Mouse (Mus musculus) thymus, postnatal 25 days (tissue): ENCODE data around the gene Tnrc6c.
"Not testable (repeated sequence)": the region's sequence is repeated elsewhere in the genome, so short reads cannot be mapped to it uniquely, and the experiment has no call there.

Source experiments
- DNase-seq: peaks from one replicate; pipeline ENCODE4 v3.0.0; 2022

Tnrc6c gene

DNA sequence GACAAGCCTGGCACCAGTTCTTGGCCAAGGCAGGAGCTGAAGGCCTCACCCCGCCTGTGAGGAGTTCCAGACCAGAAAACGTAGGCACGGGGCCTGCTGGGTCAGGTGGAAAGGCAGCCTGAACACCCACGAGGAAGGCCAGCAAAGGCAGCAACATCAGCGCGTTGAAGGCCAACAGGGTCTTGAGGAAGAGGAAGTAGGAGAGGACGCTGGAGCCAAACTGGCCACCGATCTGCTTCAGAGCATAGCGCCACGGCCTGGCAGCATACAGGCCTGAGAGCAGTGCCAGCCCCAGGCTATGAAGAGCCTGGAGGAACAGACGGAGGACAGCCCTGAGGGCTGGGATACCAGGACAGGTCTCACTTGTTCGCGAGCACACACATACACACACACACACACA lies 121.5 kb downstream of the Tnrc6c start:
- DNase-seq = no peak

DNA sequence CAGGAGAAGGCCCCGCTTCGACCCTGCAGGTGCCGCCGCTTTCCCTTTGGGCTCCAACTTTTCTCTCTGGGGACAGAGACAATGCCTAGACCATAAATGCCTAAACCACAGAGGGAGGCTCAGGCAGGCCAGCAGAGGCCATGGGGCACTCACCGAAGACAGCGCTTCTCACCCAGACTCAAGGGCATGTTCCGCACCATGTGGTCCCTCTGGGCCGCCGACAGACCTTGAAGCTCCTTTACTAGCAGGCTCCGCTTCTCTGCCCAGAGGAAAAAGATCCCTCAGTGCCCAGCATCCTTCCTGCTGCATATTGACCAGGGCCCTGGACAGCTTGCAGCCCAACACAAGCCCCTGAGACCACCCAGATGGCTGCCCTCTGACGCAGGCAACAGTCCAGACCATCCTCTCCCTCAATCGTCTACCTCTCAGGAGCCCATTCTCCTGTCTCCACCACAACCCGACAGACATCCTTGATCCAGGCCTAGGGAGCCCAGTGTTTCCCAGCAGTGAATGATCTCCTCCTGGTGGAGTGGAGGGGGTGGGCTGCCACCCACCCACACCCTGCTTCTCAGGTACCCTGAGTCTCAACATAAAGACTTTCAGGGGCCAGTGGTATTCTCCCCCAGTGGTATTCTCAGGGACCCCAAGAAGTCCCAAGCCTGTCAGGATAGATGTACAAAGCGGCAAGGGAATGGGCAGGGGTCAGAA lies 122.2 kb downstream of the Tnrc6c start:
- DNase-seq = no peak

GRCm38 (mm10) chr11:117777111-117777510 lies 123.0 kb downstream of the Tnrc6c start:
- DNase-seq = peak; percentile 45

- DNase-seq = no peak
Observed at GRCm38 (mm10) chr11:117778031-117778430, 123.9 kb downstream of the Tnrc6c start.

DNA sequence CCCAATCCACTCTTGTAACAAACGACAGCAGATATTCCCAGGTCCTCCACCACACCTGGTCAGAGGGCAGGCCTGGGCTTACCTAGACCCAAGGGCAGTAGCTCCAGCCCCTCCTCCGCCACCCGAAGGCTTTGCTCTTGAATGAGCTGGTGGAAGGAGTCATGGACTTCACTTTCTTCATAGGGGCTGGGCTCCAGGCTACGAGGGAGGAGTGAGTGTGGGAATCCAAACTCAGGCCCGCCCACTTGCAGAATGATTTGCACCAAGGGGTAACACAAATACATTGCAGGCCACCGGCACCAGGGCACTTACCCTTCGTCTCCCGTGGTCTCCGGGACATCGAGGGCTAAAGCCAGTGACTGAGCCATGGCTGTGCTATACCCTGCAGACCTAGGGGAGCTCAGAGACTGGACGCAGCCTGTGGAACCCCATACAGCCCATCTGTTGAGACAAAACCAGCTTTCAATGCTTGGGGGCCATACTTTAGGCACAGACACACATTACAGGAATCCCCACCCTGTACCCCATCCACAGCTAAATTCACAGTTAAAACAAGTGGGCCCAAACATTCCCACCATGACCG lies 124.9 kb downstream of the Tnrc6c start:
- no peak for DNase-seq

DNA sequence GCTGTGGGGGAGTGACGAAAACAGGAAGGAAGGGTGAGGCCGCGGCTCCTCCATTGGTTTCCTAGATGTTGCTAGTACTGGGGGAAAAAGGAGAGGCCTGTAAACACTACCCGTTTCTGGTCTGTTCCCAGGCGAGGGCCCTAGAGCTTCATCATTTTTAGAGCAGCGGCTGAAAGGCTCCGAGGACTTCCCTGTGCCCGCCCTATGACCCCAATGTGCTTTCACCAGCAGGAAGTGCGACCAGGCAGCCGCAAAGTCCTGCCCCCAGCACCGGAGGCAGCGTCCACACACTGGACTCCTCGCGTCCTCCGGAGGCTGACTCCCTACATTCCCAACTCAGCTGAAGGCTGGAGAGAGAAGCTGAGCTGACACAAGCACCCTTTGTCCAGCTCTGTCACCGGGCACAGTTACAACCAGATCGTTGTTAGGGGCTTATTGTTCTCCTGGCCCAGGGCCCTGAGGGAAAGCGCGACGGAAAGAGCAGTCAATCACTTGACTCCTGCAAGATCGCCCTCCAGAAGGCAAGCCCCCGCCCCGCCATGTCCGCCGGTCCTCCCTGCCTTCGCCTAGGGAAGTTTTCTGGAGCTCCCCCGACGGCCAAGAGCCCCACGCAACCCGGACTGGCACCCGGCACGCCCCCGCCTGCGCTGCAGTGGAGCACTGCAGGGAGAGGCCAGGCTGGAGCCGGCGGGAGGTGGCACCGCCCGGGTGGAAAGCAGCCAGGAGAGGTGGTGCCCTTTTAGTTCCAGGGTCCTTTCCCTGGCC lies 125.5 kb downstream of the Tnrc6c start:
- peak; percentile 64 for DNase-seq

GRCm38 (mm10) chr11:117780199-117780515 lies 126.1 kb downstream of the Tnrc6c start:
- DNase-seq = no peak

DNA sequence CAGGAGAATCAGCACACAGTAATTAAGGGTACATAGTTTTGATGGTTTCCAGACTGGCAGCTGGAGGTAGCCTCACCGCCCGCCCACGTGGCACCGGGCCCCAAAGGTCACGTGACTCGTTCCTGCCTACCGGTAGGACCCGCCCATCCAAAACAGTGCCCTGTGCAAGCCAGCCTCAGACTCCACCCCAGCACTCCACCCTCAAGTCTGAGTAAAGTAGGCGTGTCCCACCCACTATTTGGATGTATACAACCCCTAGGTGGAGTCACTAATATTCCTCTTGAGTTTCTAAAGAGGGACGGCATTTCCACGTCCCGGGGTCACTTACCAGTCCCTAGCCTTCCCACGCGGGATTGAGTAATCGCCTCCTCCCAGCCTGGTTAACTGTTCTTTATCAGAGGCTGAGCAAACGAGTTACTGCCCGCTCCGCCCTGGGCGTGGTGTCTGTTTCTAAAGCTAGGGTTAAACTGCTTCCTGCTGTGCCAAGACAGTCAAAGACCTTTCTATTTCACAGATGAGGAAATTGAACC lies 126.6 kb downstream of the Tnrc6c start:
- DNase-seq = peak; percentile 92

DNA sequence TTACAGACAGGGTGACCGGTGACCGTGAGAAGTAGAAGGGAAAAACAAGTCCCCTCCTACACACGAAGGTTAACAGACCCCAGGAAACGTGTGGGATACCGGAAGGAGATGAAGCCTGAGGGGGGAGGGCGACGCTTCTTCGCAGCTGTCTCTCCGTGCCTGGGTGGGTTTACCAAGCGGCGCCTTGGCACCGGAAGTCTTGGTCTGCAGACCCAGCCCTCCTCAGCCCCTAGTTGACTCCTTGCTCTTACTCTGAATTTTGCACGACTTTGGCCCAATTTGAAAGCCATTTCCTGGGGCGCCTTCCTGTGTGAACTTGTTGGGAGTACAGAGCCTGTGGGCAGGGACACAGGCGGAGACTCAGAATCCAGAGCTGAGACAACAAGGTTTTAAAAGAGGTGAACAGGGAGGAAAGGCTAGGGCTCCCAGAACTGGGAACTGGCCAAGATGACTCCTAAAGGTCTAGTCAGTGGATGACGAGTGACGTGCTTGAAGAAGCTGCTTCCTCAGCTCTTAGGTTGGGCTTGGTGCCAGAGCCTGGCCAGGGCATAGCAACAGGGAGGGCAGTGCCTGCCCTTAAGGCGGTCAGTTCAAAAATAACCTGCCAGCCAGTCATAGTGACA lies 127.2 kb downstream of the Tnrc6c start:
- DNase-seq = peak; percentile 87

DNA sequence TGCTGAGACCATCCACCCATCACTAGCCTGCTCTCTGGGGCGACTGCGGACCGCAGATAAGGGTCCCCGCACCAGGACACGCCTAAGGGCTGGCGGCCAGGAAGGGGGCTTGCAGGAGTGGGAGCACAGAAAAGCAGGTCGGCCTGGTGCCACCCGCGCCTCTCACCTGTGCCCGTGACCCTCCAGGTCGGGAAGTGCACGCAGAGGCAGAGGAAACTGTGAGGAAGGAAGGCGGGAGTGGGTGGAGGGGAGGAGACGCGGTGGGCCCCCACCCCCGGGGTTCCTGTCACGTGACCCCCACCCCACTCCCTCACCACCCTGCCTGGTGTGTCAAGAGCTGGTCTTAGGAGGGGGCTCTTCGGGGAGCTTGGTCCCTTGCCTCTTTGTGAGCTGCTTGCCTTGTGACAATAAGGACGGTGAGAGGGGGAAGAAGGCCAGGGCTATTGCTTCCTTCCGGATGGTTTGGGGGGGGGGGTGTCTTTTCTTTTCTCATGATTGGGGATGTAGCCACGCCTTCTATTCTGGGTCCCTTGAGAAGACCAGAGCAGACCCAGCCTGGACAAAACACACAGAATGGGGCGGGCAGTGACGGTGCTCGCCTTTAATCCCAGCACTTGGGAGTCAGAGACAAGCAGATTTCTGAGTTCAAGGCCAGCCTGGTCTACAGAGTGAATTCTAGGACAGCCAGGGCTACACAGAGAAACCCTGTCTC lies 128.1 kb downstream of the Tnrc6c start, which contains the start of the genes Tmc8 and Tmc6:
TSS of gene Tmc8 (plus strand) at position 84 of the 712 bp plus-strand sequence.
TSS of gene Tmc6 (minus strand) at position 206 of the 712 bp plus-strand sequence.
- DNase-seq = peak; percentile 92

GRCm38 (mm10) chr11:117782705-117783034 lies 128.6 kb downstream of the Tnrc6c start:
- DNase-seq = no peak

GRCm38 (mm10) chr11:117783089-117783488 lies 129.0 kb downstream of the Tnrc6c start:
- DNase-seq = peak; percentile 97

GRCm38 (mm10) chr11:117783683-117784309 lies 129.7 kb downstream of the Tnrc6c start:
- DNase-seq = peak; percentile 43

DNA sequence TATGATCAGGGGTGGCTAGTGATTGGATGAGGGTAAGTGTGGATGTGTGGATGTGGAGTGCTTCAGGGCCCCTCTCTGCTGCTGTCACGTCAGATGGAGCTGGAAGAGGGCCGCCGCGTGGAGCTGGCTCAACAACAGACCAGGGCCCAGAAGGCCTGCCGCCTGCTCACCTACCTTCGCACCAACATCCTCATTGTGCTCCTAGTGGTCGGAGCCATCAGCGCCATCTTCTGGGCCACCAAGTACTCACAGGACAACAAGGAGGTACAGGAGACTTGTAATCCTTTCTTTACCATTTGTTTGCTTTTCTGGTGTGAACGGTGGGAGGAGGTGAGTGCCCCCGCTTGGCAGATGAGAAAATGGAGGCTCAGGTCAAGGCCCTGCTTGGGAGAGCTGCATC lies 132.2 kb downstream of the Tnrc6c start:
- DNase-seq = peak; percentile 81

- not testable (repeated sequence) for DNase-seq
Observed at GRCm38 (mm10) chr11:117788481-117788880, 134.4 kb downstream of the Tnrc6c start.

GRCm38 (mm10) chr11:117790286-117790685 lies 136.2 kb downstream of the Tnrc6c start:
- peak; percentile 73 for DNase-seq

- DNase-seq = peak; percentile 34
Observed at GRCm38 (mm10) chr11:117790703-117791440, 136.8 kb downstream of the Tnrc6c start.

- no peak for DNase-seq
Observed at GRCm38 (mm10) chr11:117791441-117791761, 137.3 kb downstream of the Tnrc6c start.

- DNase-seq = peak; percentile 53
Observed at GRCm38 (mm10) chr11:117792281-117792888, 138.3 kb downstream of the Tnrc6c start.

DNA sequence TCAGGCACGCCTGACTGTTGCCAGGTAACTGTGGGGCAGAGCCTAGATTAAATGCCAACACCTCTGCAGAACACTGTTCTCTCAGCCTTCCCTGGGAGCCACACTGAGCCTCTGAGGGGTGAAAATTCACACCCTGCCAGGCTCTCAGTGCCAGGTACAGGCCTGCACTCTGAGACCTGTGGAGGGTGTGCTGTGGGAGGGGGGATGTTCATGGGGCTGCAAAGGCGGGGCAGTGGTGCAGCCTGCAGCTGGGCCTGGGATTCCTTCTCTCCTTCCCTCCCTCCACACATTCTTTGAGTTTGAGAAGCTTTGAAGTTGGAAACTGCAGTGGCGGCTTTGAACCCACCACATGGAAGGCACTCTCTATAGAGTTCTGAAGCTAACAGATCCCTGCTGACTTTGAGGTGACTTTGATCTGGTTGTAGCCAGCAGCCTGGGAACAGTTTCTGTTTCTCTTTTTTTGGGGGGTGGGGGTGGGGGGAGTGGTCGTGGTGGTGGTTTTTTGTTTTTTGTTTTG lies 140.0 kb downstream of the Tnrc6c start:
- peak; percentile 48 for DNase-seq

DNA sequence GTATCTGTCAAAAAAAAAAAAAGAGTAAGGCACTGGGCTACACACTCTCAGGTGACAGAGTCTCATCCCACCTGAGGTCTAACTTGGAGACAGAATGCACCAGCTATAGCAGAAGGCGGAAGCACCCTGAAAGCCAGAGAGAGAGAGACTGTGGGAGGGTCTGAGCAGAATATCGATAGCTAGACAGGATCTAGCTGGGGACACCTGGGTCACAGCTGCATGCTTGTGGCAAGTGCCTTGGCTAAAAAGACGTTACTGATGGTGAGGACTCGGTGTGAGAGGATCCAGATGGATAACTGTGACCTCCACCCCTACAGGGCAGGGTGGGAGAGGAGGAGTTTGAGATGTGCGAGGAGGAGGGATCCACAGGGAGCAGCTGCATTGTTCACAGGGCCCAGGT lies 142.9 kb downstream of the Tnrc6c start:
- peak; percentile 27 for DNase-seq
